Mouse (Mus musculus): ENCODE measurements around the gene Itpr2.

- TF ChIP-seq CTCF (IDR thresholded peaks at IDR 0.05; ENCODE audit: extremely low read depth, insufficient read depth, insufficient read length, insufficient replicate concordance) (no peak), POLR2A (IDR thresholded peaks at IDR 0.05; ENCODE audit: low read depth, low read length) (no peak)
Observed at GRCm38 (mm10) chr6:146289801-146290200, 212.2 kb downstream of the Itpr2 start.
